Mouse (Mus musculus): ENCODE results near the gene Olah.
"Not testable (repeated sequence)": the region's sequence is repeated elsewhere in the genome, so short reads cannot be mapped to it uniquely, and the experiment has no call there.

Olah gene

DNA sequence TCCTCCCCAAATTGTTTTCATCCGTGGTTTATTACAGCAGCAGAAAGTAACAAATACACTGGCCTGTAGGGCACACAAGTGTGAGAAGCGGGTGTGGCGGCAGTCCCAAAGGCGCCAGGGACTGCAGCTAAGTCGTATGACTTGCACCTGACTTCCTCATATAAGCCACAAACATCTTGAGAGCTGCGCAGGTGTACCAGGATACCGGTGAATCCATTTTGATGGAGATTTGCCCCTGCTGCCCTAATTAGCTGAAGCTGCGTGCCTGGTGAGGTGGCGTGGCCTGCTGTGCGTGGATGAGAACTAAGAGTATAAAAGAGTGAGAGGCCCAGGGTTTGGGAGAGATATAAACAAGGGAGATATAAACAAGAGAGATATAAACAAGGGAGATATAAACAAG lies at the start of gene Olah:
Olah (minus strand) TSS at position 101 of the 400 bp plus-strand sequence.
- not testable (repeated sequence) for DNase-seq (ENCODE audit: low spot score in 2 of 2)

DNA sequence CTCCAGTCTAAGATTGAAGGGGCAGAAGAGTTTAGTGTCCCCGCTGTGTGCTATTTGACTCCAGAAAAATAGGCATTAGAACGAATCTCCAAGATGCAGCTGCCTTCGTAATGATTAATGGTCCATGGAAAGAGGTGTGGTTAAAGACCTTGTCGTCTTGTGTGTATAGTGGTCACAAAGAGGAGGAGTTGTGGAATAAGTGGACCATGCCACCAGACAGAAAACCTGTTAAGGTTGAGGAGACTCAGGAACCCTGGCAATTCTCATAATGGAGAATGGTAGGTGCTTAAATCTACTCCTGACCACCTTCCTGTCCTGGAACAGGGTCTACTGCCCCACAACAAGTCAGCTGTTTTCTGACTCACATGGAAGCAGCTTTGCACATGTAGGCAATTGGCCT lies 49.0 kb upstream of the Olah start:
- no peak for DNase-seq (ENCODE audit: low spot score in 2 of 2)

DNA sequence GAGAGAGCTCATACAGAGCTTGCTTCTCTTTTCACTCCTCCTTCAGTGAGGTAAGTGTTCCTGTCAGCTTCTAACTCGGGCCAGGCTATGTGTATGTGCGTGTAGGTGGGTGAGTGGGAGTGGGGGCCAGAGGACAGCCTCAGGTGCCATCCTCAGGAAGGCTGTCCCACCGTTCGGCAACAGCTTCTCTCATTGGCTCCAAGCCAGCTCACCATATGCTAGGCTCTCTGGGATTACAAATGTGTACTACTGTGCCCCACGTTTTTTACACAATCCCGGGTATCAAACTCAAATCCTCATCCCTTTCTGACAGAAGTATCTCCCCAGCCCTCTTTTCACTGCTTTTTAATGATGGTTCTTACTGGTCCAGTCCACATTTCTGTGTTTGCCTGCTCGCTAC lies 47.2 kb upstream of the Olah start:
- DNase-seq (ENCODE audit: low spot score in 2 of 2): no peak

DNA sequence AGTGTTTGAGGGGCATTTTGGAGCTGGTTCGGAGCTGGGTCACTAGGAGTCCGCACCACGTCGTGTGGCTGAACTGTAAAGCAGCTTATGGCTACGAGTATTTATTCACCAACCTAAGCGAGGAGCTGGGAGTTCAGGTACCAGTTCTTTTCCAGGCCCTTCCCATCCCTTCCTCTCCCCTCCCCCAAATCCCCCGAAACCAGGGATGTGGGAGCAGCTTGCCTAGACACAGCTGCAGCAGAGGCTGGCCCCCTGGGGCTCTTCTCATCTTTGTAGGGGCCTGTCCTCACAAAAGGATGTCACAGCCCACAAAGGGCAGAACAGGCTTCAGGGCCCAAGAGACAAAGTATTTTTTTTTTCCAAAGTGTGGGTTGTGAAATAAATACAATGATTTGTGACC lies 40.9 kb upstream of the Olah start:
- DNase-seq (ENCODE audit: low spot score in 2 of 2): no peak

DNA sequence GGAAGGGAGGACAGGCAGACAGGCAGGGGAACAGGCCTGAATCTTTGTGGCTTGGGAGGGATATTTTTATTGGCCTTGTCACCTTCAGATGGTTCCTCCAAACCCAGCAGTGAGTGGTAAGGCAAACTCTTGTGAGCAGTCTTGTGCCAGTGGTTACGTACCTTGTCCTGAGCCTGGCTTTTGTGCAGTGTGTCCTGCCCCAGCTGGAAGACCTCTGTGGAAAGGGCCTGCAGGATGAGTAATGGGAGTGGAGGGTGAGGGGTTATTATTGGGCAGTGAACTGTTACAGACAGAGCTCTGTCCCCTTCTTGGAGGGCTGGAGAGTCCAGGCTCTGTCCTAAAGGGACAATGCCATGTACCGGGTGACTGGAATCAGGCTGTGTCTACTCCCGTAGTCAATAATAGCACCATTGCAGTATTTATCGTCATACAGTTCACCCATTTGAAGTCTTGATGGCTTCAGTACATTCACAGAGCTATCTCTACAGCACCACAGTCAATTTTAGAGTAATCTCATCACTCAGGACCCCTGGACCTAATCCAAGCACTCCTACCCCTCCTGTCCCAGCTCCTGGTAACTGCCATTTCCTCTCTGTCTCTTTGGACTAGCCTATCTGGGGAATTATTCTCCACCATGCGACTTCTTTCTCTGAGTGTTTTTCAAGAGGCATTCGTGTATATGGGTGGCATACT lies 38.5 kb upstream of the Olah start:
- no peak for DNase-seq (ENCODE audit: low spot score in 2 of 2)

DNA sequence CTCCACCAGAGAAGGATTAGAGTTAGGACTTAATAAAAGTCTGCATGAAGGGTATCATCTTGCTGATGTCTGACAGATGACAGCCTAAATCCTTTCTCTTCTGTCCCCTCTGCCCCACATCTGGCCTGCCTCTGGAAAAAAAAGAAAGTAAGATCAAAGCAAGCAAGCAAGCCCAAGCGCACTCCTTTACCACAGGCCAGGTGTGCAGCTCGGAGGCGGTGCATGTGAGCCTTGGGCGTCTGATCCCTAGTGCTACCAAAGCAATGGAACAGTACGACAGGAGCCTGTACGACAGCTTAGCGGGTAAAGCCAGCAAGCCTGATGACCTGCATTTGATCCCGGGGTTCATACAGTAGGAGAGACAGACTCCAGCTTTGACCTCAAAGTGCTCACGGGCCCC lies 33.9 kb upstream of the Olah start:
- no peak for DNase-seq (ENCODE audit: low spot score in 2 of 2)

DNA sequence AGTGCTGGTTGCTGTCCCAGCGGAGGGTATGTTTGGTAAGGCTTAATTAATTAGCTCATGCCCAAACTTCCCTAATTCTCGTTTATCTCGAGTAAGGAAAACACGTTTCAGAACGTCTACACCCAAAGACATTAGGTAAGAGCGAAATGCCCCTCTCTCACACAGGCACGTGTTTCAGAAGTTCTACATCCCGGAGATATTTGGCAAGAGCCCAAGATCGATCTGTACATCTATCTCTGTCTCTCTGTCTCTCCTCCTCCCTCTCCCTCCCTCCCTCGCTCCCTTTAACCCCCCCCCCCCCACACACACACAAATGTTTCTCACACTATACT lies 27.5 kb upstream of the Olah start:
- DNase-seq (ENCODE audit: low spot score in 2 of 2): no peak

DNA sequence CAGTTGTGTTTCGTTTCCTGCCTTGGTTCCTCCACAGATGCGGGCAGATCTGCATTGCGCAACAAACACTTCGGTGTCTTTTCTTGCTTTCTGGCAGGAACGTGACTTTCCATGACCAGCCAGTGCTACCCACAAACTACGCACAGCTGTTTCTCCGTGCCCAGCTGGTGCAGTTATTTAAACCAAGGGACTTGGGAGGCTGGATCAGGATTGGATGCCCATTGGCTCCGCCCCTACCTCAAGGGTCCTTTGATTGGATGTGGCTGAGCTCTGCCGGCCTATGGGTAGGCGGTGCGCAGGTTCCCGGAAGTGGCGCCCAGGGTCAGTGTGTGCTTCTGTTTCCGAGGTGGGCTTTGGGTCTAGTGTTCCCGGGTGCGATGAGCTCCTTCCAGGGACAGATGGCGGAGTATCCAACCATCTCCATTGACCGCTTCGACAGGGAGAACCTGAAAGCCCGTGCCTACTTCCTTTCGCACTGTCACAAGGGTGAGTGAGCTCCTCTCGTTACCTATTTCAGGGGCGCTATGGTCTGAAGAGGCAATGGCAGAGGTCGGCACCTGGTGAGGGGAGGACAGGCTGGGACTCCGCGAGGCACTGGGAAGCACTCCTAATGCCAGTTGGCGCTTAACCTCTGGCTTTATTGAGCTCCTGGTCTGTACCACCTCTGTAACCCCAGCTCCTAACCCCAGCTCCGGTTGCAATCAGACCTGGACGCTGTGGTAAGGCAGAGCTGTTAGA lies 27.0 kb upstream of the Olah start, which contains the start of gene Dclre1c:
Dclre1c (plus strand) TSS at position 291 of the 738 bp plus-strand sequence.
- DNase-seq (ENCODE audit: low spot score in 2 of 2): peak; percentile 87 to 93

DNA sequence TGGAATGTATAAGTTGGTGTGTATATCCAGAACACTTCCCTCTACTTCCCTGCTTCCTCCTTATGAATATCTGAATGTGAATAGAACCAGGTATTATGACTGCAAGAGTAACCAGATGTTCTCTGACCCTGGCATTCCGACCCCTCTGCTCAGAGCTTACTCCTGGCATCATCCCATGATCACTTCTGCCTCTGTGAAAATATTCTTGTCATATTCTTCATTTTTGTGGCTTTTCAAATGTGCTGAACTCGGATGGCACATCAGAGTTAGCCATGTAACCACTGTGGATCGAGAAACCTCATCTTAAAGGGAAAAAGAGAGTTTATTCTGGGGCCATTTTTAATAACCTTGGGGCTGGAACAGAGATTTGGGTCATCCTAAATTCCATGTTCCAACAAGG lies 25.5 kb upstream of the Olah start, which contains the start of gene Meig1:
Meig1 (minus strand) TSS at position 101 of the 400 bp plus-strand sequence.
- no peak for DNase-seq (ENCODE audit: low spot score in 2 of 2)

DNA sequence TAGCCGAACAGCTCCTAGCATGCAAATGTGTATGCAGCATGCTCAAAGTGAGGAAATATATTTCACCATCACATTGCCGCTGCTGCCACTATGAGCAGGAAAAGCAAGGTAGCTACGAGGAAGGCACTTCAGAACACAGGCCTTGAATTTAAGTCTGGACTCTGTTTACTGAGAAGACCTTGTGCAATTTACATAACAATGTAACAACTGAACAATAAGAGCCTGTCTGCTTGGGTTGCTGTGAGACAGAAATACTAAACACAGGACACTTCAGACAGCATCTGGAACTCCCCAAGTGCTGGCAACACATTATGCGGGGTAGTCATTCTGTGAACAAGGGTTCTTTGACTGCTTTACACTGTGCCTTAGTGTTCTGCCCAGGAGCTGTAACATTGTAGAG lies 23.1 kb upstream of the Olah start:
- DNase-seq (ENCODE audit: low spot score in 2 of 2): no peak

DNA sequence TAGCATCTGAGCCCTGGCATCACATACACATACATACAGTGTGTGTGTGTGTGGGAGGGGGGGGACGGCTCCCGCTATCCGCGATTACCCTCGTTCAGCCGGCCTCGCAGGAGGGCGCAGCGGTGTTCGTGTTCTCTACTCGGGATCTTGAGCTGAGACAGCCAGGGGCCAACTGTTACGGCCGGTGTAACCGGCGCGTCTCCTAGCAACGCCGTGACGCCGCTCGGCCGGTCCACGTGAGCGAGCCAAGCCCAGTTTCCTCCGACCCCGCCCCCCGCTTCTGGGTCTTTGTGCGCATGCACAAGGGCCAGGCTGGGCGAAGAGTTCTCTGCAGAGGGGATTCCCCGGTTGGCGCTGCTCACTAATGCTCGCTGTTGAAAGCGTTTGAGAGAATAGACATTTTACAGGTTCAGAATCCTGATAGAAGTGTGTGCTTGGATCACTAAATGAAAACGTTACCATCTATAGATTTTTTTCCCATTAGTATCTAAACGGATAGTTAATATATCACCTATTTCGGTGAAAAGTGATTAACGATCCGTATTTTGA lies 21.9 kb upstream of the Olah start:
- peak; percentile 95 to 96 for DNase-seq (ENCODE audit: low spot score in 2 of 2)

DNA sequence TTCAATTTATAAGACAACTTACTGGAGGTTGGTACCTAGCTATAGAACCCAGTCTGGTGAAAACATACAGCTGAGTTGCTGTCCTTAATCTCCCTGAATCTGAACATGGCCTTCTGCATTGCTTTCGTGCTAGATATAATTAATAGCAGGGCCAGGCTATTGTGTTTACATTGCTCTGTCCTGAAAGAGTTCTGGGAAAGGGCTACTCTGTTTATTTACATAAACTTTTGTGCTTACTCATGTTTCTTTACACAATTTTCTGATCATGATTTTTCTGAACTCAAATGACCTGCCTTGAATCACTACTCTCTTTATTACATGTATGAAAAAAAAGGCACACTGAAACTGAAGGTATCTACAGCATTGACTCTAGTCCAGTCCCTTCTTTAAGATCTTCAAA lies 18.7 kb upstream of the Olah start:
- no peak for DNase-seq (ENCODE audit: low spot score in 2 of 2)

DNA sequence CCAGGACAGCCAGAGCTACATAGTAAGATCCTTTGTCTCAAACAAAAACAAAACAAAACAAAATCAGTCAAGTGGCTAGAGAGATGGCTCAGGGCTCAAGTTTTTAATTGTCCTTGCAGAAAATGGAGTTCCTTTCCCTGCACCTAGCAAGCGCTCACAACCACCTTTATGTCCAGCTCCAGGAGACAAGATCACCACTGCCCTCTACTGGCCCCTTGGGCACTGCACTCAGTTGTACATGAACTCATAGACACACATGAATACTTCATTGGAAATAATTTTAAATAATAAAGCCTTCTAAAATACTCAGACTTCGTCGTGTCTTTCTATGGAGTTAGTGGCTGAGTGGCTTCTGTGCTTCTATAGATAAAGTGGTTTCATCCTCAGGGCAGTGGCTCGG lies 17.2 kb upstream of the Olah start:
- peak; percentile 43 to 58 for DNase-seq (ENCODE audit: low spot score in 2 of 2)

DNA sequence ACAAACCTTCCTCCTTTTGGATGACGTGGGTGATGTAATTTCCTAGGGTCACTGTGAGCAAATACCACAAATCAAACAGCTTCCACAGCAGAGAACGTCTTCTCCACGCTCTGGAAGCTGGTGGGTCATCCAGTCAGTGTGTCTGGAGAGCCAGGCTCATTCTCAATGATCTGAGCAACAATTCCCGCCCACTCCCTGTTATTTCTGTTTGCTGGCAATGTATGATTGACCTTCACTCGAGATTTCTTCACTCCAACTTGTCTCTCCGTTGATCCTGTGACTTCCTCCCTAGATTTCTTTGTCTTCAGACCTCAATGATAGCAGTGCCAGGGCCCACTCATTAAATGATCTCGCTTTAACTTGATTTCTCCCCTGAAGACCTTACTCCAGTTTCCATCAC lies 10.7 kb upstream of the Olah start:
- no peak for DNase-seq (ENCODE audit: low spot score in 2 of 2)

DNA sequence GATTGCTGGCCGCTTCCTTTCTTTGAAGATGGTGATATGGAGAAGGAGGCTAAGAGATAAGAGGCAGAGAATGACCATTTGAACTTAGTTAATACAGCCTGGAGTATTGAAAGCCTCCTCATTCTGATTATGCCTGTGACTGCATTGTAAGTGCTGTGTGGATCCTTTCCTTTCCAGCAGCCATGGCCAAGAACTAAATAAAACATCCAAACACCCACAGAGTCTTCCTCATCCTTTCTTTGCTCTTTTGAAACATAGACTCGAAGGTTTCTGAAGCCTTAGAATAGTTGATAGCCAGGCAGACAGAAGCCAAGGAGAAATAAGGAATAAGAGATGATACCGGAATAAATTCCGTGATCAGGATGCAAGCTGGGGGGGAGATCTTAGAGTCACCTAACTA lies 9.0 kb upstream of the Olah start:
- DNase-seq (ENCODE audit: low spot score in 2 of 2): no peak

DNA sequence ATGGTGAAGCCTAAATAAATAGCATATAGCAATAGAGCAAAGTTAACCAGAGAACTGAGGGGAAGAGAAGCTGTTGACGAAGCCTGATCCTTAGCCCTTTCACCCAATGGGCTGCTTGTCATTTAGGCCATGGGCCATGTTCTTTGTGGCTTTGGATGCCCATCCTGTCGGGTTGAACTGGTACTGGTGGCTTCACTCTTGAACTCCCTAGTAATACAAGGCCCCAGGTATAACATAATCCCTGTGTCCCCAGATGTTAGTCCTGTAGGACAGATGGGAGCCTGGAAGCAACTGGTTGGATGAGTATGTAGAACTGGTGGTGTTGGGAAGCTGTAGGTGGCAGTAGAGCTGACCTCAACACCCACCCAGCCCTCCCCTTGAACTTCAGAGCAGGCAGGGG lies 5.1 kb downstream of the Olah start:
- DNase-seq (ENCODE audit: low spot score in 2 of 2): no peak

DNA sequence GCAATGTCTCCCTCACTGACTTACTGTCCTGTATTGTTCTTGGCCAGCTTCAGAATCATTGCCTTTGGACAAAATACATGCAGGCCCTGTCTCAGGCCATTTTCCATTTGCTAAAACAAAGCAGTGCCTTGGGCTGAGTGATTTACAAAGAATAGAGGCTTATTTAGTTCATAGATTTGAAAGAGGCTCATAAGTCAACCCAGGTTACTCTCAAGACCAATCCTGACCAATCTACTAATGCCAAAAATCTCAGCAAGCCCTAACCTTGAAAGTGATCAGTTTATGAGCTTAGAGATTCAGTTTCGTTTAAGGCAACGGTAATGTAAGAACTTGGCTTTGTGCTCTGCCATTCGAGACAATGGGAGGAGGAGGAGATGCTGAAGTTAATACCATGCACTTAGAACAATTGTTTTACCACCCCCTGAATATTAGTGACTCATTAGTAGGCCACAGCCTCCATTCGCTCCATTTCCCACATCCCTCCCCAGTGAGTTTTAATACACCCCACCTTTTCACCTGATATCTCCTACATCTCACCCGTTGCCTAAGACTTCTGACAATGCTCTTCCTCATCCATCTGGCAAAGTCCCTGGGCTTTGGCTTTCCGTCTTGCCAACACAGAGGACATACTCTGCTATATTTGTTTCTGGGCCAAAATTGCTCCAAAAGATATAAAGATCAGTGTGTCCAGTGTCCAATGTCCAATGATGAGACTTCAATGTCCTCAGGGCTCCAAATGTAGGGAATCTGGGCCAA lies 9.7 kb downstream of the Olah start:
- DNase-seq (ENCODE audit: low spot score in 2 of 2): no peak

DNA sequence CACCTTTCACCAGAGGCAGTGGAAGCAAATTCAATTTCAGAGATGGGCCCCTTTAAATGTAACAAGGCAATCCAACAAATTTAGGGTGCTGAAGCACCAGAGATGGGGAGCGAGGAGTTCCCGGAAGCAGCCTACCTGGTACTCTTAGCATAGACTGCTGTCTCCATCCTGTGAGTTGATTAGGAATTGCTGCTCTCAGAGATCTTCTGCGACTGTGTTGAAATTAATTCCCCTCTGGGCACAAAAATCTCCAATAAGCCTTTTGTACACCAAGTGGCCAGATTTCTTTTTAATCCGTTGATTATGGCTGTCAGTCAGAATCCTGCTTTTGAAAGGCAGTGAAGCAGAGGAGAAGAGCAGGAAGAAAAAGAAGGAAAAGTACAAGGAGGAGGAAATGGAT lies 31.9 kb downstream of the Olah start:
- no peak for DNase-seq (ENCODE audit: low spot score in 2 of 2)

DNA sequence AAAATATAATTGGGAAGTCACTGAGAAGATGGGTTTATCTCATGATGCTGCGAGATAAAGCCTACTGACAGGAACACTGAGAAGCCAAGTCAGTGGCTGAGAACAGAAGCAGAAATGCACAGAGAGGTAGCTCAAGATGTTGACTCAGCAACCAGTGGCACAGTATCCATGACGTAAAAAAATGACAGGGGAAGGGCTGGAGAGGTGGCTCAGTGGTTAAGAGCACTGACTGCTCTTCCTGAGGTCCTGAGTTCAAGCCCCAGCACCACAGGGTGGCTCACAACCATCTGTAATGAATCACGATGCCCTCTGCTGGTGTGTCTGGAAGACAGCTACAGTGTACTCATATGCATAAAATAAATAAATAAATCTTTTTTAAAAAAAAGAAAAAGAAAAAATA lies 35.9 kb downstream of the Olah start:
- DNase-seq (ENCODE audit: low spot score in 2 of 2): no peak

DNA sequence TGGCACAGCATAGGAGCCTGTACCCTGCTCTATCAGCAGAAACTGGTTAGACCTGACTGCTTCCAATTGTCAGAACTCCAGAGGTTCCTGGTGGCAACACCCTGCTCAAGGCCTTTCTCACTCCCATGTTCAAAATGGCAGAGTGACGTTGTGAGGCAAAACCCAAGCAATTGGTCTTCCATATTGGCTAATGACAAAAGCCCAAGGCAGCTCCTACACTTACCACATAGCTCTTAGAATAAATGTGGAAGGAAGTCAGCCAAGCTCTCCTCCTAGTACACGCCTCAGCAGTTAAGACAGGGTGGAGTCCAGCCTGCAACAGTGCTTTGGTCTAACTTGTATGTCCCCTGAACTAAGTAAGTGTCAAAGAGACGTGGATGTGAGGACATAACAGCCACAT lies 39.1 kb downstream of the Olah start:
- DNase-seq (ENCODE audit: low spot score in 2 of 2): no peak

DNA sequence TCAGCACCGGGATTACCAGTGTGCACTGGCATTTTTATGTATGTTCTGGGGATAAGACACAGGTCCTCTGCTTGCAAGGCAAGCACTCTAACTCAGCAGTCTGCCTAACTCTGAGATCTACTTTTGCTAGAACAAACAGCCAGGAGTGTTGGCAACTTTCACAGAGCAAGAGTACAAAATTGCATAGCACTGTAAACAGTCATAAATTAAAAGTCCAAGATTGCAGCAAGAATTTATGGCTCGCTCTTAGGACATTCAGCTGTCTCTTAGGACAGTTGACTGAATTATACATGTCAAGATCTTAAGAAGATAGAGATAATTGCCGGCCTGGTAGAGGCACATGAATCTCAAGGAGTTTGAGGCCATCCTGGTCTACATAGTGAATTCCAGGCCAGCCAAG lies 40.7 kb downstream of the Olah start:
- no peak for DNase-seq (ENCODE audit: low spot score in 2 of 2)

DNA sequence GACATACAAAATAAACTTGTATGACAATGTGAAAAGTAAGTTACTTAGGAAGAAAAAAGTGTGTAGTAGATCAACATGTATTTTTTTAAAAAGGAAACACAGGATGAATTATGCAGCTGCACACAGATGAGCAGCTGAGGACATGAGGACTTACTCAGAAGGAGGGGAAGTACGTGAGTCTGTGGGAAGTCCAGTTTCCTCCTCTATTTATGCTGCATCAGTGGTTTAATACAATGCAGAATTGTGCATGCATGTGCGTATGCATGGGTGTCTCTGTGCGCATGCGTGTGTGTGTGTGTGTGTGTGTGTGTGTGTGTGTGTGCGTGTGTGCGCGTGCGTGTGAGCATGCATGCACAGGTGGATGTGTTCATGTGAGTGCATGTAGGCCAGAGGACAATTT lies 41.2 kb downstream of the Olah start:
- DNase-seq (ENCODE audit: low spot score in 2 of 2): no peak

DNA sequence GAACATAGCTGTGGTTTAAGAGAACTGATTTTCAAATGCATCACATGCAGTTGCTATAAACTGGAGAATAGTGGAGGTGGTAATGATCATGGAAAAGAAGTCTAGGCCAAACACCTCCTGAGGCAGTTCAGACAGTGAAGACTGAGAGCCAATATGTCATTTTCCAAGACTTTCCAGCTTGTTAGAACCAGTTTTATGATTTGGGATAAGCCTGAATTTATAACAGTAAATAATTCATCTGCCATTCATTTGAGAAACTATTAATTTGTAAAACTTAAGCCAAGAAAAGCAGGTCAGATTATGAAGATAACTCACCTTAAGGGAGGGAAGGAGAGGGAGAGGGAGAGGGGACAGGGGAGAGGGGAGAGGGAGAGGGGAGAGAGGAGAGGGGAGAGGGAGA lies 43.9 kb downstream of the Olah start:
- no peak for DNase-seq (ENCODE audit: low spot score in 2 of 2)
